Mouse (Mus musculus) stomach, embryonic 16.5 days (tissue): ENCODE measurements around the gene Rmi2. TPM values are rescaled to one million over a fixed set of nuclear protein-coding genes. Genes with fewer than 3 reads are reported as not detected.

Source experiments
- ATAC-seq: fragments of 200-750 bp; cut with Nextera tagmentation; 2 replicates; pipeline ENCODE4 v1.8.0; 2017; ENCODE audit warnings: moderate number of reproducible peaks, moderate TSS enrichment; ENCODE audit not compliant: insufficient read depth, low FRiP score
- H3K27ac ChIP-seq: fragments of 300-500 bp; sonication (generic); 2 replicates; pipeline ENCODE4 v1.5.1; 2014; ENCODE audit warnings: low read length
- H3K27me3 ChIP-seq: fragments of 300-500 bp; sonication (generic); 2 replicates; pipeline ENCODE4 v1.6.1; 2014; ENCODE audit warnings: low read length, control low read depth, mixed read lengths; ENCODE audit not compliant: control insufficient read depth, insufficient read depth
- H3K36me3 ChIP-seq: fragments of 300-500 bp; sonication (generic); 2 replicates; pipeline ENCODE4 v1.6.1; 2014; ENCODE audit warnings: low read length; ENCODE audit not compliant: control insufficient read depth, insufficient read depth
- H3K4me1 ChIP-seq: fragments of 300-500 bp; sonication (generic); 2 replicates; pipeline ENCODE4 v1.6.1; 2014; ENCODE audit warnings: low read length, control low read depth, mixed read lengths; ENCODE audit not compliant: control insufficient read depth, insufficient read depth
- H3K4me2 ChIP-seq: fragments of 300-500 bp; sonication (generic); 2 replicates; pipeline ENCODE4 v1.6.1; 2014; ENCODE audit warnings: low read depth, low read length, mixed read lengths
- H3K4me3 ChIP-seq: fragments of 300-500 bp; sonication (generic); replicated peaks from 2 replicates; pipeline ENCODE4 v1.5.1; 2014; ENCODE audit warnings: mild to moderate bottlenecking, low read length
- H3K9ac ChIP-seq: fragments of 300-500 bp; sonication (generic); 2 replicates; pipeline ENCODE4 v1.6.1; 2014; ENCODE audit warnings: low read length
- H3K9me3 ChIP-seq: fragments of 300-500 bp; sonication (generic); replicated peaks from 2 replicates; pipeline ENCODE4 v1.6.1; 2016; ENCODE audit warnings: low read length, control low read depth; ENCODE audit not compliant: control insufficient read depth
- WGBS: fragments of 180-500 bp; shearing (Covaris S2); extraction: QIAGEN DNeasy Blood & Tissue Kit; methylation state at CpG from one replicate; pipeline ENCODE4 v1.1.7; 2014; 5-methylcytosine and 5-hydroxymethylcytosine counted together
- polyA plus RNA-seq: library from polyadenylated mRNA; unstranded; fragments of >200 nt; fragmentation: Nextera tagmentation; extraction: Ambion mirVana; gene quantifications from 2 replicates; pipeline ENCODE4 v1.2.1, GENCODE M21; 2015

The Rmi2 gene
- polyA plus RNA-seq, 1 experiment from 2014 or later: 2.2 TPM

DNA sequence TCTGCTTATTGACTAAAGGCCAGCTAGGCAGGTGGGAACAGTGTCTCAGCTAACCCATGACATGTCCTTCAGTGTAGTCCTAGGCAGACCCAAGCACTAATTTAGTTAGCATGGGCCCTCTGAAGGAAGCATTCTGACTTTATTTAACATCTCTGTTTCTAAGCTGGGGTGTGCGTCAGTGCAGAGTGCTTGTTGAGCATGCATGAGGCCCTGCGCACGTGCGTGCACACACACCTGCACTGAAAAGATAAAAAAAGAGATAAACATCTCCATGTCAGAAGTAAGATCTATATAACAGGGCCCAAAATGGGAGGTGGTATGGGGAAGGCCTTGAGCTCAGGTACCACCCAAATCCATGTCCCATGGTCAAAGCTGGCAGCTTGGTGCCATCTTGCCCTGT is 80.2 kb downstream of the Rmi2 start:
- Histone ChIP-seq H3K27me3 (no peaks in the 10 kb centered on the region), H3K27ac (no peak overlapping the region), H3K4me3 (no peak overlapping the region), H3K36me3 (no peaks in the 10 kb centered on the region), H3K9me3 (no peaks in the 10 kb centered on the region), H3K4me1 (0 out of 2 replicates have a peak, but pooled peaks cover 8% of the 10 kb centered on the region), H3K4me2 (no peak overlapping the region), H3K9ac (no peak overlapping the region)
- ATAC-seq: no peak
- WGBS: 97% methylated on average over 4 of the region's 4 CpGs

GRCm38 (mm10) chr16:10916271-10916670 is 81.4 kb downstream of the Rmi2 start:
- Histone ChIP-seq H3K4me1 (0 out of 2 replicates have a peak, but pooled peaks cover 4% of the 10 kb centered on the region), H3K9ac (no peak overlapping the region), H3K4me2 (no peak overlapping the region), H3K4me3 (no peak overlapping the region), H3K27ac (no peak overlapping the region), H3K36me3 (no peaks in the 10 kb centered on the region), H3K27me3 (no peaks in the 10 kb centered on the region), H3K9me3 (no peaks in the 10 kb centered on the region)
- 36% methylated on average over 3 of the region's 3 CpGs for WGBS
- ATAC-seq: peak; percentile 35; the same call in 1 of the 2 replicates

DNA sequence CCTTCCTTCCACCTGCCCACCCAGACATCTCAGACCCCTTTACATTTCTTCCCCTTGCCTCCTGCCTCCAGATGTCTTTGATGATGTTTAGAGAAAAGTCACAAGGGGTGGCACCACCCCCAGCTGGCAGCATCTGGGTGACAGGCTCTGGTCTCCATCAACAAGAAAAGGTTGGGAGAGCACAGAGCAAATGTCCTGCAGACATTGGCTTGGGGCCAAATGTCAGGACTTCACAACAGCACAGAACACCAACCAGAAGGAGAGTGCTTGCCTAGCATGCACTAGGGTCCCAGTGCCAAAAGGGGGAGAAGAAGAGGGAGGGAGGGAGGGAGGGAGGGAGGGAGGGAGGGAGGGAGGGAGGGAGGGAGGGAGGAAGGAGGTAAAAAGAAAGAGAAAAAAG is 85.0 kb downstream of the Rmi2 start:
- H3K27ac ChIP-seq: no peak overlapping the region
- no peaks in the 10 kb centered on the region for H3K9me3 ChIP-seq
- peak; percentile 49; the same call in 1 of the 2 replicates for ATAC-seq
- no peak overlapping the region for H3K9ac ChIP-seq
- no peak overlapping the region for H3K4me2 ChIP-seq
- H3K27me3 ChIP-seq: no peaks in the 10 kb centered on the region
- no peaks in the 10 kb centered on the region for H3K36me3 ChIP-seq
- no peak overlapping the region for H3K4me3 ChIP-seq
- H3K4me1 ChIP-seq: no peaks in the 10 kb centered on the region

DNA sequence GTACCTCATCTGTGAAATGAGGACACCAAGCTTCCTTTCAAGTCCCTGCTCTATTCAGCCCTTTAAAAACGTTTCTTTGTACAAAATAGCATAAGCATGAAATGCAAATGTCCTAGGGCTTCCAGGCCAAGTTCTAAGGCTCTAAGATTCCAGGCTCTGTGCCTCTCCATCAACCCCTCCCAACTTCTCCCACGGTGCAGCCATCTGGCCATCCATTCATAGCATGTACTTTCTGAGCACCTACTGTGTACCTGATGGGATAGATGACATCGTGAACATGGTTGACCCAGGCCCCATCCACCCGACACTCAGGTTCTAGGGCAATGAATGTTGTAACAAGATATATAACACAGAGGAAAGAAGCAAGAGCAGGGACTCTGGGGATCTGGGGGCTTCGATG is 88.7 kb downstream of the Rmi2 start:
- Histone ChIP-seq H3K4me3 (no peak overlapping the region), H3K36me3 (no peaks in the 10 kb centered on the region), H3K9ac (no peak overlapping the region), H3K27me3 (no peaks in the 10 kb centered on the region), H3K4me1 (no peaks in the 10 kb centered on the region), H3K27ac (no peak overlapping the region), H3K9me3 (no peaks in the 10 kb centered on the region), H3K4me2 (no peak overlapping the region)
- 75% methylated on average over 5 of the region's 5 CpGs for WGBS
- ATAC-seq: no peak

- no peak overlapping the region for H3K27ac ChIP-seq
- no peak overlapping the region for H3K9ac ChIP-seq
- no peaks in the 10 kb centered on the region for H3K27me3 ChIP-seq
- no peak overlapping the region for H3K4me3 ChIP-seq
- H3K9me3 ChIP-seq: no peaks in the 10 kb centered on the region
- H3K4me1 ChIP-seq: no peaks in the 10 kb centered on the region
- no peak for ATAC-seq
- no peaks in the 10 kb centered on the region for H3K36me3 ChIP-seq
- 40% methylated on average over 7 of the region's 7 CpGs for WGBS
- H3K4me2 ChIP-seq: no peak overlapping the region
Measured at GRCm38 (mm10) chr16:10925591-10926180, 90.8 kb downstream of the Rmi2 start.

- 87% methylated on average over 1 of the region's 1 CpGs for WGBS
- no peaks in the 10 kb centered on the region for H3K9me3 ChIP-seq
- ATAC-seq: no peak
- H3K4me3 ChIP-seq: no peak overlapping the region
- no peaks in the 10 kb centered on the region for H3K36me3 ChIP-seq
- no peak overlapping the region for H3K4me2 ChIP-seq
- H3K4me1 ChIP-seq: no peaks in the 10 kb centered on the region
- H3K27me3 ChIP-seq: no peaks in the 10 kb centered on the region
- no peak overlapping the region for H3K27ac ChIP-seq
- H3K9ac ChIP-seq: no peak overlapping the region
Measured at GRCm38 (mm10) chr16:10927026-10927425, 92.2 kb downstream of the Rmi2 start.

- no peak overlapping the region for H3K9ac ChIP-seq
- no peaks in the 10 kb centered on the region for H3K9me3 ChIP-seq
- no peaks in the 10 kb centered on the region for H3K27me3 ChIP-seq
- no peak overlapping the region for H3K4me2 ChIP-seq
- H3K4me1 ChIP-seq: no peaks in the 10 kb centered on the region
- no peak overlapping the region for H3K27ac ChIP-seq
- ATAC-seq: no peak
- H3K36me3 ChIP-seq: no peaks in the 10 kb centered on the region
- WGBS: 66% methylated on average over 3 of the region's 3 CpGs
- H3K4me3 ChIP-seq: no peak overlapping the region
Measured at GRCm38 (mm10) chr16:10933372-10933771, 98.5 kb downstream of the Rmi2 start.

GRCm38 (mm10) chr16:10934047-10934446 is 99.2 kb downstream of the Rmi2 start:
- no peak overlapping the region for H3K4me2 ChIP-seq
- 100% methylated on average over 1 of the region's 1 CpGs for WGBS
- no peaks in the 10 kb centered on the region for H3K27me3 ChIP-seq
- ATAC-seq: no peak
- H3K9ac ChIP-seq: no peak overlapping the region
- no peaks in the 10 kb centered on the region for H3K36me3 ChIP-seq
- H3K9me3 ChIP-seq: no peaks in the 10 kb centered on the region
- no peak overlapping the region for H3K27ac ChIP-seq
- H3K4me1 ChIP-seq: no peaks in the 10 kb centered on the region
- no peak overlapping the region for H3K4me3 ChIP-seq

DNA sequence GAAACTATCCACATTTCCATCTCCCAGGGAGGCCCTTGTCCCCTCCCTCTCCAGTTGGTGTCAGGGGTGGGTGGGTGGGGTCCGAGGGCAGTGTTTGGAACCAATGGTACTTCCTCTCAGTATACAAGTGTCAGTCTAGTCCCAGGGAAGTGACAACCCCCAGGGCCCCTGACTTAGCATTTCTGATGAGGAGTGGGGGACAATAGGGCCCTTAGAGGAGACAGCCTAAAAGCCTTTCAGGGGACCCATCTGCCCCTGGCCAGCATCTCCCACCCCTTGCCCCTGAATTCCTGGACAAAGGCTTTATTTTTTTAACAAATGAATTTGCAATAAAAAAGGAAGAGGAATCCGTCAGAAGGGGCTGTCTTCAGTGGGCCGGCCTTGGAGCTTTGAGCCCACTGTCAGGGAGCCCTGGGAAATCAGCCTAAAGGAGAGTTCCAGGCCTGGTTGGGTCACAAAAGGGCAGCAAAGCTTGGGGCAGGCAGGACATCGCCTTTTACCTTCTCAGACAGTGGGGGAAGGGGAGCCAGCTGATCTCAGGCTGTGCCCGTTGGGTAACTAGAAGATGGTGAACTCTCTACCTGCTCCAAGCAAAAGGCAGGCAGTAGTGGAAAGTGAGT is 102.0 kb downstream of the Rmi2 start:
- H3K27me3 ChIP-seq: no peaks in the 10 kb centered on the region
- no peak overlapping the region for H3K4me3 ChIP-seq
- 57% methylated on average over 5 of the region's 5 CpGs for WGBS
- no peaks in the 10 kb centered on the region for H3K4me1 ChIP-seq
- no peaks in the 10 kb centered on the region for H3K9me3 ChIP-seq
- H3K4me2 ChIP-seq: no peak overlapping the region
- no peaks in the 10 kb centered on the region for H3K36me3 ChIP-seq
- no peak overlapping the region for H3K9ac ChIP-seq
- no peak overlapping the region for H3K27ac ChIP-seq
- no peak for ATAC-seq
